Mouse (Mus musculus) lung, adult 2 months (tissue): ENCODE measurements around the gene Cops3.

Source experiments
- CTCF ChIP-seq: fragments of 200-500 bp; IDR thresholded peaks from 2 replicates; pipeline ENCODE4 v1.5.1; 2011; ENCODE audit warnings: mild to moderate bottlenecking, low read length, control low read depth; ENCODE audit not compliant: insufficient read depth
- POLR2A ChIP-seq: fragments of 200-500 bp; IDR thresholded peaks from 2 replicates; pipeline ENCODE4 v1.6.1; 2011; ENCODE audit warnings: low read depth, mild to moderate bottlenecking, control low read depth, low read length, borderline replicate concordance; ENCODE audit errors: extremely low read depth

GRCm38 (mm10) chr11:59778181-59778873 lies 61.3 kb downstream of the Cops3 start:
- TF ChIP-seq CTCF, result peak; percentile 97
- no peak for TF ChIP-seq POLR2A
